7 mouse cellular contexts compared by ENCODE assay signal in the genomic region with DNA sequence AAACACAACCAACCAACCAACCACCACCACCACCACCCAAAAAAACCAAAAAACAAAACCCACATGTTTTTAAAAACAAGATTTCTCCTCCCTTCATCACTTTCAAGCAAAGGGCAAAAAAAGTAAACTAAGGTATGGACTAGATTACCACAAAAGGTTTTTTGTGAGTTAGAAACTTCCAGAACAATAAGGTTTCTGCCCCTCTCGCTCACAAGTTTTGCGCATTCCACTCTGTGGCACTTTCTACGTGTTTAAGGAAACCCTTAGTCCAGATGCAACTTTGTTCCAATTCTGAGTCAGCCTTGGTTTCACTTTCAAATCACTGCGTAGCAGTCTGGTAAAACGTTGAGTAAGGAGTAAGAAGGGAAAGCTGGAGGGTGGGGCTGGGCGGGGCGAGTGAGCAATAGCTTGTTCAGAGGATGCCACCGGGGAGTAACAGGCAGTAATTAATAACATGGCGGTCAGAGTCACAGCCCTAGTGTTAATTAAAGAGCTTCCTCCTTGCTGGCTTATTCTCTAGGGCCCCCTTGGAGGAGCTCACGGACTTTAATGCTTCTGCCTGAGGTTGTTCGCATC. TPM values are rescaled to one million over a fixed set of nuclear protein-coding genes. Genes with fewer than 3 reads are reported as not detected.
DNase-seq lines count a peak whose midpoint lies in the region; ATAC-seq lines count a peak whose summit lies in the region.

No protein-coding gene starts in this region.

- ATAC-seq in intestine, embryonic 14.5 days (replicated peaks; ENCODE audit: low FRiP score, low TSS enrichment, low read depth): no peak
- no peak for ATAC-seq in erythroid progenitor cell, adult 5-6 weeks (replicated peaks; ENCODE audit: low FRiP score, poor library complexity, severe bottlenecking)

- no peak overlapping the region for H3K9ac ChIP-seq in intestine, embryonic 14.5 days (ENCODE audit: low read length)

- H3K27me3 ChIP-seq in intestine, embryonic 14.5 days (replicated peaks; ENCODE audit: control insufficient read depth, insufficient read depth, low read length): no peaks in the 10 kb centered on the region

- H3K4me1 ChIP-seq in intestine, embryonic 14.5 days (replicated peaks; ENCODE audit: control insufficient read depth, insufficient read depth, low read length): no peaks in the 10 kb centered on the region

- no peak overlapping the region for H3K27ac ChIP-seq in intestine, embryonic 14.5 days (ENCODE audit: low read depth)

- DNase-seq in urinary bladder, adult 18-20 months (ENCODE audit: low spot score in 2 of 2): peak; percentile 27 to 45
- no peak for DNase-seq in urinary bladder, postnatal 10 days (ENCODE audit: low spot score)
- peak; percentile 56 for DNase-seq in adrenal gland, postnatal 14 days
- no peak for DNase-seq in intestine, embryonic 14.5 days (ENCODE audit: low spot score)
- peak; percentile 83 for DNase-seq in lung, postnatal 25 days (ENCODE audit: low spot score)
- DNase-seq in frontal cortex, postnatal 25 days (ENCODE audit: low spot score in 2 of 2): no peak

- H3K9me3 ChIP-seq in intestine, embryonic 14.5 days (ENCODE audit: control insufficient read depth, low read length): no peaks in the 10 kb centered on the region

- H3K4me3 ChIP-seq in intestine, embryonic 14.5 days (ENCODE audit: low read depth, low read length): no peak overlapping the region

- H3K4me2 ChIP-seq in intestine, embryonic 14.5 days (ENCODE audit: low read length): peak overlapping the region; percentile 6; the same call in 1 of the 2 replicates

- no peaks in the 10 kb centered on the region for H3K36me3 ChIP-seq in intestine, embryonic 14.5 days (ENCODE audit: control insufficient read depth, insufficient read depth, low read length)

- WGBS in intestine, embryonic 14.5 days: 60% methylated on average over 11 of the region's 11 CpGs

RNA-seq across cellular contexts. Expression of gene Smg1, which starts 34.0 kb away (rescaled TPM):
- total RNA-seq in adrenal gland, postnatal 14 days (2021): 43.5 and 52.2 TPM in 2 replicates
- 24.2 and 26.4 TPM in 2 replicates for polyA plus RNA-seq in intestine, embryonic 14.5 days (2014; fragmentation: Nextera tagmentation; extraction: Ambion mirVana)
- total RNA-seq in erythroid progenitor cell, adult 5-6 weeks (2015; ENCODE audit: low replicate concordance): 46.1 and 69.6 TPM in 2 replicates
- 39.5 and 49.2 TPM in 2 replicates for total RNA-seq in erythroid progenitor cell, adult 5-6 weeks (2017; ENCODE audit: low replicate concordance)

Comparison
In these comparisons a context has a peak if more than half of its experiments do, and no peak if none do; other contexts are left out.
1. DNase-seq: peak in urinary bladder, adult 18-20 months (2 of 2), adrenal gland, postnatal 14 days (single experiment) and lung, postnatal 25 days (single experiment); none in urinary bladder, postnatal 10 days (single experiment), intestine, embryonic 14.5 days (single experiment) and frontal cortex, postnatal 25 days (0 of 2).